Mouse (Mus musculus) spleen, adult 2 months (tissue): ENCODE data around the gene Wnt10b. TPM values are rescaled to one million over a fixed set of nuclear protein-coding genes. Genes with fewer than 3 reads are reported as not detected.

ENCODE experiments used
- DNase-seq, 2 experiments: peaks; one replicate each; pipeline versions ENCODE4 v3.0.0 to v3.0.0-alpha.2; 2012 to 2021; ENCODE audit warnings: low spot score in 2 of 2, low read depth in 1 of 2
- H3K27ac ChIP-seq: fragments of 200-500 bp; 2 replicates; pipeline ENCODE4 v1.5.1; 2012; ENCODE audit warnings: low read length, inconsistent platforms; ENCODE audit not compliant: insufficient read depth
- H3K27me3 ChIP-seq: fragments of 200-500 bp; 2 replicates; pipeline ENCODE4 v1.6.1; 2012; ENCODE audit warnings: mild to moderate bottlenecking, moderate library complexity, low read length, inconsistent platforms; ENCODE audit not compliant: control insufficient read depth, insufficient read depth
- H3K36me3 ChIP-seq: fragments of 200-500 bp; 2 replicates; pipeline ENCODE4 v1.6.1; 2012; ENCODE audit warnings: mild to moderate bottlenecking, low read length, inconsistent platforms; ENCODE audit not compliant: control insufficient read depth, insufficient read depth
- H3K4me1 ChIP-seq: fragments of 200-500 bp; 2 replicates; pipeline ENCODE4 v1.6.1; 2011; ENCODE audit warnings: inconsistent platforms; ENCODE audit not compliant: control insufficient read depth, insufficient read depth, insufficient read length
- H3K4me3 ChIP-seq: fragments of 200-500 bp; 2 replicates; pipeline ENCODE4 v1.5.1; 2011; ENCODE audit warnings: mild to moderate bottlenecking, inconsistent platforms; ENCODE audit not compliant: insufficient read depth, insufficient read length; ENCODE audit errors: extremely low read depth
- CTCF ChIP-seq: fragments of 200-500 bp; IDR thresholded peaks from 2 replicates; pipeline ENCODE4 v1.5.1; 2011; ENCODE audit warnings: mild to moderate bottlenecking, inconsistent platforms; ENCODE audit not compliant: insufficient read depth, insufficient read length, insufficient replicate concordance; ENCODE audit errors: extremely low read depth
- POLR2A ChIP-seq: fragments of 200-500 bp; IDR thresholded peaks from 2 replicates; pipeline ENCODE4 v1.6.1; 2011; ENCODE audit warnings: low read depth, low read length, inconsistent platforms
- WGBS: fragments of 180-500 bp; shearing (Covaris S2); methylation state at CpG from one replicate; pipeline ENCODE4 v1.1.7; 2018; 5-methylcytosine and 5-hydroxymethylcytosine counted together
- polyA plus RNA-seq: library from polyadenylated mRNA; depleted of rRNA; stranded (reverse); fragments of >200 nt; gene quantifications from 2 replicates; pipeline ENCODE4 v1.2.3, GENCODE M21; 2012

Wnt10b gene
- polyA plus RNA-seq, 1 experiment: 0.78 TPM

DNA sequence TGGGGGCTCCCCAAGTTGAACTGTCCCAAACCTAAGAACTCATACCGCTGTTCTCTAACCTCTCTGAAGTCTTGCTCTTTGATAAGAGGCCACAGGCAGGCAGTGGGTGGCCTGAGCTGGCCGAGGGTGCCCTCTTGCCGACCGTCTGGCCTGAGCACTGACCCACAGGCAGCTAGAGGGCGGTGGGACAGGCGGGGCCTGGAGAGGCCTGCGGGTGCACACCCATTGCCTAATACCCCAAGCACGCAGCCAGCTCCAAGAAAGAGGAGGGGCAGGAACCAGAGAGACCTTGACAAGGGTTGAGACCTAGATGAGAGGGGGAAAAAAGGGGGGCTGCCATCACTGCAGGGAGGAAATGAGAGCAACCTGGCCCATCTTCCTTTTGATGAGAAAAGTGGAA, 2.1 kb upstream of the Wnt10b start:
- no peaks in the 10 kb centered on the region for H3K36me3 ChIP-seq
- H3K4me3 ChIP-seq: no peak overlapping the region
- TF ChIP-seq CTCF (no peak), POLR2A (no peak)
- peaks cover 41% of the 10 kb centered on the region for H3K27me3 ChIP-seq
- H3K27ac ChIP-seq: no peak overlapping the region
- DNase-seq: no peak
- H3K4me1 ChIP-seq: peaks cover 29% of the 10 kb centered on the region
- 22% methylated on average over 8 of the region's 8 CpGs for WGBS

DNA sequence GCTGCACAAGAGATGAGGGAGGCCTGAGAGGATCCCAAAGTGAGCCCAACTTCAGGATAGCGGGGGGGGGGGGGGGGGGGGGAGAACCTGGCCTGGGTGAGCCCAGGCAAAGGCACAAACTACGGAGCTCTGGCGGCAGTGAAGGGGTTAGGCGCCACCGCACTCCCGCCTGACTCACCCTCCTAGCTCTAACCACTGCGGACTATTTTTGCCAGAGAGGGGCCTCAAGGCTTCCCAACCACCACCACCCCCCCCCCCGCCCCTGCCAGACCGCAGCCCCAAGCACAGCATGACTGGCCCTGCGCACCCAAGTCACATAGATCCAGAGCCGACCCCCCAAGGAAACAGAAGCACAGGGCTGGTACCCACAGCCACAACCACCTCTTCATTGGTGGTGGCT, 856 bp upstream of the Wnt10b start:
- Histone ChIP-seq H3K4me3 (no peak overlapping the region), H3K27me3 (peaks cover 41% of the 10 kb centered on the region), H3K36me3 (no peaks in the 10 kb centered on the region), H3K4me1 (peaks cover 29% of the 10 kb centered on the region), H3K27ac (no peak overlapping the region)
- WGBS: 3% methylated on average over 10 of the region's 11 CpGs
- TF ChIP-seq POLR2A: no peak
- no peak for TF ChIP-seq CTCF
- no peak for DNase-seq

DNA sequence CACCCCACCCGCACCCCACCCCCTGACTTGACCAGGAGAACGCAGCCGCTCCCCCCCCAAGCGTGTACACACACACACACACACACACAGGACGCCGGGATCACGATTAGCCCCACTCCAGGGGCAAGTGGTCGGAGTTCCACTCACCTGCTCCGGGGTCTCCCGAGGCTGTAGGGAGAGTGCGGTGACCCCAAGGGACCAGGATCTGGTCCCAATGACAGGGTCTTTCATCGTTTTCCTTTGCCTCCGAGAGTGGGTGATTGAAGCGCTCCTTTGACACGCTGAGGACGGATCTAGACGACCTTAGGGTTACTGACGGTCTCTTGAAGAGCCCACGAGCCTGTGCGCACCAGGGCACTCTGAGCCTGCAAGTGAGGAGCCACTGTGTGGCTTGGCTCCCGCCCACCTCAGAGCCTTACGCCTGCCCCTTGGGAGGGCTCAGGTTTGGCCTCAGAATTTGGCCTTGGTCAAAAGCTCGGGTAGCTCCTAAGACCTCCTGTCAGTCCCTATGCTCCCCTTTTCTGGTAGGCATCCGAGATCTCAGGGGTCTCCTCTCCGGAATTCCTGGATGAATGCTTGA, 331 bp upstream of the Wnt10b start:
- no peak overlapping the region for H3K4me3 ChIP-seq
- TF ChIP-seq POLR2A: no peak
- TF ChIP-seq CTCF: no peak

DNA sequence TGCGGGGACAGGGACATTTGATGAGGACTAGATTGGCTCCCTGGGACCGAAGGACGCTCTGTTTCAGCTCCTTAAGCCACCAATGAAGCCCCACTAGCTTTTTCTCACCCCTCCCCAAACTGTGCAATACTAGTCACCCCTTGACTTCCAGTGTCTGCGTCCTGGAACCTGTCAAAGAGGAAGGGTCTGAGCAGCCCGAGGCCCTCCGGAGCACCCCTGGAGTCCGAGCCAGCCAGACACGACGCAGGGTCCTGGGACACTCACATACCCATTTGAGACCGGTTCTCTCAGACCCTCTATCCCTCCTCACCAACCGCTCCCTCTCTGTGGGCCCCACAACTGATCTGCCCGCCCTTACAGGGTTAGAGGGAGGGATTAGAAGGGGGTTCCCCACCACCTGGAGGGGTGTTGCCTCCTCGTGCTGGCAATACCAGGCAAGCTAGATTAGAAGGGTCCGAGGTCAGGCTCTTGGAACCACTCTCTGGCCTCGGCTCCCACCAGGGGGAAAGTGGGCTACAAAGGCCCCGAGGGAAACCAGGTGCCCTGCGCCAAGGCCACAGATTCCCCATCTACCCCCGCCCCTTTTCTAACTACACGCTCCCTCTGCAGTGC, 839 bp downstream of the Wnt10b start:
- Histone ChIP-seq H3K4me3 (peak overlapping the region; percentile 49; the same call in 1 of the 2 replicates), H3K27me3 (peaks cover 41% of the 10 kb centered on the region), H3K27ac (no peak overlapping the region), H3K36me3 (no peaks in the 10 kb centered on the region), H3K4me1 (peaks cover 29% of the 10 kb centered on the region)
- WGBS: 8% methylated on average over 19 of the region's 19 CpGs
- DNase-seq: no peak
- no peak for TF ChIP-seq CTCF
- no peak for TF ChIP-seq POLR2A

More for the DNA sequence above, 331 bp upstream of the Wnt10b start:
- Histone ChIP-seq H3K27ac (no peak overlapping the region), H3K36me3 (no peaks in the 10 kb centered on the region), H3K27me3 (peaks cover 41% of the 10 kb centered on the region), H3K4me1 (peaks cover 29% of the 10 kb centered on the region)
- no peak for DNase-seq
- 1% methylated on average over 25 of the region's 25 CpGs for WGBS

DNA sequence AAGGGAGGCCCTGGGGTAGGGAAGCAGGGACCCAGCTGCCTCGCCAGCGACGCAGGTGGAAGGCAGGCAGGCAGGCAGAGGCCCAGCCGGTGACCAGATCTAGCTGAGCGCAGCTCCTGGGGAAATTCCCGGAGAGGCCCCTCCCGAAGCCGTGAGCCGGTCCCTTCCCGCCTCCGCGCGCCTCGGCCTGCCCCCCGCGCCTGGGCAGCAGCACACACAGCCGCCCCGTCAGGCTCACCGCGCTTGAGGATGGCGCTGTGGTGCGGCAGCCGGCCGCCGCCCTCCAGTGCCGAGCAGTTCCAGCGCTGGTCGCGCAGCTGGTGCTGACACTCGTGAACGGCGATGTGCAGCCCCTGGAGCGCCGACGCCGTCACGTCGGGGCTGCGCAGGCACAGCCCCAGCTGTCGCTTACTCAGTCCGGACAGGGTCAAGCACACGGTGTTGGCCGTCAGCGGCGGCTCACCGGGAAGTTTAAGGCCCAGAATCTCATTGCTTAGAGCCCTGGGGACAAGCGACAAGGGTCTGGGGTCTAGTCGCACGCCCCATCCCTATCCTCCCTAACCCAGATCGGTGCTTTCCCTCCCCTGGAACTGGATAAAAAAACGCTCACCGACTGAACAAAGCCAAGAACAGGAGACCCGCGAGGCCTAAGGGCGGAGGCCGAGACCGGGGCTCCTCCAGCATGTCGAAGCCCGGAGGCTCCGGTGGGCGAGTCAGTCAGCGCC, 1.5 kb downstream of the Wnt10b start:
- DNase-seq: peak in 1 of 2 experiments; percentile 34
- Histone ChIP-seq H3K4me3 (peak overlapping the region; percentile 12; the same call in 1 of the 2 replicates), H3K4me1 (peaks cover 29% of the 10 kb centered on the region), H3K36me3 (no peaks in the 10 kb centered on the region), H3K27me3 (peaks cover 41% of the 10 kb centered on the region), H3K27ac (no peak overlapping the region)
- no peak for TF ChIP-seq POLR2A
- TF ChIP-seq CTCF: no peak
- WGBS: 3% methylated on average over 62 of the region's 62 CpGs

DNA sequence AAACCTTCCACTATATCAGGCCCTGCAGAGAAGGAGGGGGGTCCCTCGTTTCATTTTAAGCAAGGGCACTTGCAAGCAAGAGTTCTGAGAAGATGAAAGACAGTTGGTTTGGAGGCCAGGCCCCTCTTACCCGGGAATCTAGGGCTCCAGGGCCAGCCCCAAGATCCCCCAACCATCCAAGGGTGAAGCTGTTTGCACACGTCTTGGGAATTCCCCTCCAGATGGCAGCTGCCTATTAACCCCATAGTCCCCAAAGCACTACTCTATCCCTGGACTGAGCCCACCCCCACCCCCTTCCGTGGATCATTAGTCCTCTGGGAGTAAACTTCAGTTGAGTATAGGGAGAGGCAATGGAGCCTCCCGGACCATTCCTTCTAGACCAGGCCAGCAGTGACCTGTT, 2.4 kb downstream of the Wnt10b start:
- peaks cover 29% of the 10 kb centered on the region for H3K4me1 ChIP-seq
- DNase-seq: no peak
- peaks cover 39% of the 10 kb centered on the region for H3K27me3 ChIP-seq
- H3K4me3 ChIP-seq: no peak overlapping the region
- TF ChIP-seq CTCF (no peak), POLR2A (no peak)
- no peaks in the 10 kb centered on the region for H3K36me3 ChIP-seq
- 30% methylated on average over 5 of the region's 5 CpGs for WGBS
- H3K27ac ChIP-seq: no peak overlapping the region

DNA sequence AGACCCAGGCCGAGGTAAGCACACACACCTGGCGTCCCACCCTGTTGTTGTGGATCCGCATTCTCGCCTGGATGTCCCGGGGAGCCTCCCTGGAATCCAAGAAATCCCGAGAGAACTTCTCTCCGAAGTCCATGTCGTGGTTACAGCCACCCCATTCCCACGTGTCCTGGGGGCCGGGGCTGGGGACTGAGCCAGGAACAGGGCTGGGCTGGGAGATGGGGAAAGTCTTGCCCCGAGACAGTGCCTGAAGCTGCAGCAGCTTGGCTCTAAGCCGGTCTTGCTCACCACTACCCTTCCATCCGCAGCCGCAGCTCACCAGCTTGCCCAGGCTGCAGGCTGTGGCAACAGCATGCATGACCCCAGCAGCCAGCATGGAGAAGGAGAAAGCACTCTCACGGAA, 3.9 kb downstream of the Wnt10b start:
- TF ChIP-seq CTCF (no peak), POLR2A (no peak)
- Histone ChIP-seq H3K4me3 (no peak overlapping the region), H3K27ac (no peak overlapping the region), H3K27me3 (peaks cover 32% of the 10 kb centered on the region), H3K36me3 (no peaks in the 10 kb centered on the region), H3K4me1 (peaks cover 29% of the 10 kb centered on the region)
- no peak for DNase-seq
- 93% methylated on average over 15 of the region's 15 CpGs for WGBS
